Mouse (Mus musculus) kidney, adult 2 months (tissue): ENCODE measurements at regions not wholly inside any gene's neighbourhood (a gene's known extent, or its start where the extent isn't known, plus 50 kb on each side); places are given as distances from the start of the nearest gene placed in this dataset.

Experiments
- CTCF ChIP-seq: fragments of 200-500 bp; conservative IDR thresholded peaks from 2 replicates; pipeline ENCODE4 v1.5.1; 2011; ENCODE audit warnings: low read depth, mild to moderate bottlenecking, control low read depth, low read length, moderate library complexity, mixed read lengths; ENCODE audit not compliant: insufficient read depth, insufficient read length
- POLR2A ChIP-seq: fragments of 200-500 bp; IDR thresholded peaks from one replicate; pipeline ENCODE4 v1.6.1; 2011; ENCODE audit warnings: low read depth, low read length, control low read depth

- TF ChIP-seq POLR2A (no peak), CTCF (no peak)
Observed at GRCm38 (mm10) chr1:189142982-189143451, 135.4 kb upstream of the Kctd3 start.
